Mouse (Mus musculus): ENCODE measurements around the gene Naa38. TPM values are rescaled to one million over a fixed set of nuclear protein-coding genes. Genes with fewer than 3 reads are reported as not detected.

The Naa38 gene
- total RNA-seq (2021) = 10 to 100 TPM; 94.1 to 95.0 TPM

- peak; percentile 93 to 94 for DNase-seq
- intact Hi-C loops (cut with DNase I) = loop anchor here (2.0 kb wide), 1 partner anchor 70 kb away; no protein-coding TSS in a partner anchor
These were observed at the start of gene Naa38, which contains the start of gene Cyb5d1 for GRCm38 (mm10) chr11:69395235-69395633. TSS of gene Naa38 (plus strand) at chr11:69395487. TSS of gene Cyb5d1 (minus strand) at chr11:69395631.

GRCm38 (mm10) chr11:69346441-69346840, 48.8 kb upstream of the Naa38 start:
- DNase-seq = no peak
- intact Hi-C loops (cut with DNase I) = no loop called here

DNA sequence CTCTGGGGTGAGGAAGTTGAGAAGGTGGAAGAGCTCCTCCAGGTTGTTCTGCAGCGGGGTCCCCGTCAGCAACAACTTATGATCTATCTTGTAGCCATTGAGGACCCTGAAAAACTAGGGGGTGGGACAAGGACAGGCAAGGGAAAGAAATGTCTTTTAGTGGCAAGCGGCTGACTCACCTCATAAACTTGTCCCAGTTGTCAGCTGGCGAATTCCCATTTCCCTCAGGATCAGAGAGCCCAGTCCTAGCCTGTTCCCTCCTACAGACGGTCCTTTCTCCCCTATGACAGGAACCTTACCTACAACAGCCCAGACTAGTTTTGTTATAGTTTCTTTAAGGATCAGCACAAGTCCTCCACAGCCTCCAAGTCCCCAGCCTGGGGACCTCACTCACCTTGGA, 38.7 kb upstream of the Naa38 start:
- intact Hi-C loops (cut with DNase I) = no loop called here
- no peak for DNase-seq

GRCm38 (mm10) chr11:69357690-69358089, 37.6 kb upstream of the Naa38 start:
- DNase-seq = no peak
- intact Hi-C loops (cut with DNase I) = no loop called here

DNA sequence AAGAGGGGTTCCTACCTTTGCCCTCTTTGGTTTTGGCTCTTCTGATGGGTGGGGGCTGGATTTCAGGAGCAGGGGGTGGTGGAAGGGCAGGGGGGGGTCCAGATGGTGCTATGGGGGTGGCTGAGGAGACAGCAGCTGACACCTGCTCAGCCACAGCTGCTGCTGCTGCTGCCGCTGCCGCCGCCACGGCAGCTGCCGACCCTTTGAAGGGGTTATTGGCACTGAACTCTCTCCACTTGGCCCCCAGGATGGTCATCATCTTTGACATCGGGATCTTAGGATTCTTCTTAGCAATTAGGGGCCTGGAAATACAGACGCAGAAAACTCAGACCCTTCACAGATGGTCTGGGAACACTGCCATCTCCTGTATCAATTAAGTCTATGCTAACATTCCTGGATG, 33.3 kb upstream of the Naa38 start:
- DNase-seq = no peak
- intact Hi-C loops (cut with DNase I) = loop anchor here (2.0 kb wide), 1 partner anchor 27 kb away; no protein-coding TSS in a partner anchor

DNA sequence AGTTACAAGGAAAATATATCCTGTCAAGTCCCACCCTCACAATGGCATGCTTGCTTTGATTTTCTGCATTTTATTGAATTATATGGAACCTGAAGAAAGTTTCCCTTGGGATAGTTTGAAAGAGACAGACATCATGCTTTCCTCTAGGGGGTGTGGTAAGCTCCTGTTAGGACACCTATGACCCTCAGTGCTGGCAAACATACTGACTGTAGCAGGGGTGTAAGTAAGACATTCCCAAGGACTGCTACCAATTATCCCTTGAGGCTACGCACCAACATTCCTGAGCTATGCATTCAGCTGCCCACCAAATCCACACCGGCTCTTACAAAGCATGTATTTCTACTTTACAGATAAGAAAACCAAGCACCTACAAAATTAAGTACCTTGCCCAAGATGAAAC, 32.8 kb upstream of the Naa38 start:
- DNase-seq = no peak
- intact Hi-C loops (cut with DNase I) = loop anchor here (2.0 kb wide), 1 partner anchor 26 kb away; no protein-coding TSS in a partner anchor

- intact Hi-C loops (cut with DNase I) = loop anchor here (2.0 kb wide), 1 partner anchor 42 kb away; the partner anchor contains the start of genes Cntrob and Trappc1
- no peak for DNase-seq
These were observed 30.9 kb upstream of the Naa38 start for GRCm38 (mm10) chr11:69364376-69364775.

DNA sequence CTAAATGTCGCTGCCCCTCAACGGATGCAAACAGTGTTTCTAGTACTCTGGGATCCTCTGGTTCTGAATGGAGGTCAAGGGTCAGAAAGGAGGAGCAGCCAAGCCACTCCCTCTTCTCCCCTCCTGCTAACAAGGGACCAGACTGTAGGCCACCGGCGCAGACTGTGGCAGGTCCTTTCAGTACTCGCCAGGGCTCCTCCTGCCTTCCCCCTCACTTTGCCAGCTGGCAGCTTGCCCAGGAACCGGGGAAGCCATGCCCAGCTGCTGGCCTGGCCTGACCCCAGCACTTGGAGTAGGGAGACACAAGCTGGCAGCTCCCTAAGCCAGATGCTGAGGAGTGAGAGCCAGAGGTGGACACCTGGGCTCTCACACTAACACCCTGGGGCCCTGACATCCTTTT, 30.4 kb upstream of the Naa38 start:
- DNase-seq = peak; percentile 97 to 98
- intact Hi-C loops (cut with DNase I) = loop anchor here (2.0 kb wide), 1 partner anchor 42 kb away; the partner anchor contains the start of genes Cntrob and Trappc1

- intact Hi-C loops (cut with DNase I) = loop anchor here (2.0 kb wide), 1 partner anchor 43 kb away; the partner anchor contains the start of genes Cntrob and Trappc1
- DNase-seq = peak in 1 of 2 experiments; percentile 18
These were observed 29.6 kb upstream of the Naa38 start for GRCm38 (mm10) chr11:69365722-69366121.

- peak; percentile 96 for DNase-seq
- intact Hi-C loops (cut with DNase I) = no loop called here
These were observed 29.0 kb upstream of the Naa38 start for GRCm38 (mm10) chr11:69366157-69366854.

- intact Hi-C loops (cut with DNase I) = no loop called here
- DNase-seq = peak; percentile 24 to 49
These were observed 28.3 kb upstream of the Naa38 start for GRCm38 (mm10) chr11:69366855-69367615.

DNA sequence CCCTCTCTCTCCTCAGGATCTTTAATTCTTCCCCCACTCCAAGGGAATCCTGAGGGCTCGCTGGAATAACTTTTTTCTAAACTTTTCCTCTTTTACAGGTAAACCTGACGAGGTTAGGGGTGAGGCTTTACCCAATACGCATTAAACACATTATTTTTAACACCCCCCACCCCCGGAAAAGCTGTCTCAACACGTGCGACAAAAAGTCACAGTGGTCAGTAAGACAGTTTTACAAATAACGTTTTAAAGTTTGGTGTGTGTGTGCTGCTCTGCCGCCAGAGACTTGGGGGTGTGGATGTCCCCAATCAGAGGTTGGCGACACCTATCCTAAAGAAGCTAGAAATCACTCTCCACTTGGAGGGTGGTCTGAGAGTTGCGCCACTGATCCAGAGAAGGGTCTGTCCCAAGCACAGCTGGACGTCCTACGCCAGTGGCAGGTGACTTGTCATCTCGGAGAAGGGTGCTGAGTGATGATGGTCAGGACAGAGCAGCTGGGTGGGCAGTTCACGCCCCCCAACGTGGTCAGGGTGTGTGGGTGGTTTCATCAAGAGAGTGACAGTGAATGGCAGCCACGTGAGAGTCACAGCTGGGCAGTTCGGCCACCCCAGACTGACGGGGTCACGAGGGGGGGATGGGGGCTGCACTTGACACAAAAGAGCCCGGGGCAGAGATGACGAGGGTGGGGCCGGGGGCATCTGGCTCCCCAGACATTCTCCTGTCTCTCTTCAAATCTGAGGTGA, 27.5 kb upstream of the Naa38 start:
- intact Hi-C loops (cut with DNase I) = no loop called here
- peak; percentile 39 to 50 for DNase-seq

GRCm38 (mm10) chr11:69368356-69369214, 26.7 kb upstream of the Naa38 start:
- intact Hi-C loops (cut with DNase I) = no loop called here

GRCm38 (mm10) chr11:69369215-69369989, 25.9 kb upstream of the Naa38 start, which contains the start of gene Chd3:
TSS of gene Chd3 (minus strand) at chr11:69369406.
- intact Hi-C loops (cut with DNase I) = no loop called here
- DNase-seq = no peak

More at GRCm38 (mm10) chr11:69368356-69369214, 26.7 kb upstream of the Naa38 start:
- DNase-seq = peak; percentile 44 to 62

DNA sequence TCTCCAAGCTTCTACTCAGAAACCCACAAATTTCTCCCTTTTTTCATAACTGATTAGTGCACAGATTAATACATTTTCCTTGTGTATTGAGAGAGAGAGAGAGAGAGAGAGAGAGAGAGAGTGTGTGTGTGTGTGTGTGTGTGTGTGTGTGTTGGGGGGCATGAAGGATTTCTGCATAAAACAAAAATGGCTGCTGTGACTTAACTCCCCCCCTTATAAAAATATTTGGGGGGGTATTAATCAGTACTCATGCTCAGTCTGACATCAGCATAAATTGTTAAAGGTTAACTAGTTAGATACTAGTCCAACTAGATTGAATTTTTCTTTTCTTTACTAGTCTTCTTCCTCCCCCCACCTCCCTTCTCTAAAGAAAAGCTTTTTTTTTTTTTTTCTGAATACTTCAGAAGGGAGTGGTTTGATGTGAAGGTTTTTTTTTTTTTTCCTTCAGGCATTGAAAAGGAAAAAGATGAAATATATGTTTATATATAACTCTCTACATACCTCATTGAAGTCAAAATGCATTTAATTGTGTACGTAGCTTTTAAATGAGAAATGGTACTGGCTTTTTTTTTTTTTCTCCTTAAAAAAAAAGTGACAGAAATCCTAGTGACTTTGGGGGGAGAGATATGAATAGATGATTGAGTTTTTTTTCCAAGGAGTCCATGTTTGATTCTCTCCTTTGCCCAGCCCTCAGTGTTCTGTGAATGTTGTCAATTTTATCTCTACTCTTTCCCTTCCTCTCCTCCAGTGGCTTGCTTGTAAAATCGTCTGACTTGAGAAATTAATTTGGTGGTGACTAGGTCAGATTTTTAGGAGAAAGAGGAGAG, 25.1 kb upstream of the Naa38 start:
- intact Hi-C loops (cut with DNase I) = loop anchor here (5.0 kb wide), 1 partner anchor 243 kb away; the partner anchor contains the start of gene Aloxe3
- DNase-seq = no peak

GRCm38 (mm10) chr11:69370817-69371215, 24.5 kb upstream of the Naa38 start:
- intact Hi-C loops (cut with DNase I) = loop anchor here (5.0 kb wide), 1 partner anchor 244 kb away; the partner anchor contains the start of gene Aloxe3
- no peak for DNase-seq

DNA sequence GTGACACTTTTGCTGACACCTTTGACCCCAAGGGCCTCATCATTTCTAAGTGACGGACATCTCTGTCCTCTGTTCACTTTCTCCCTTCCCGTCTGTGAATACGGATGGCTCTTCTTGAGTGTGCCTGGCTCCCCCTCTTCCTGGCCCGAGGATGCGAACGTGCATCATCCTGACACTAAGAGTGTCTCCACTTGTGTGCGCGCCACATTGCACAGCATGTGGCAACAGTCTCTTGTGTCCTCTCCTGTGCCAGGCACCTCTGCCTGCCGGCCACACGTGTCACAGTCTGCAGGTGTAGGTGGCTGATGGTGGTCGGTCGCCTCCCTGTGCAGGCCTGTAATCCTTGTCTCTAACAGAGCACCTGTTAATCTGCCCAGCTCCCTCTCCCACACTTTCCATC, 23.7 kb upstream of the Naa38 start:
- intact Hi-C loops (cut with DNase I) = loop anchor here (5.0 kb wide), 1 partner anchor 244 kb away; the partner anchor contains the start of gene Aloxe3
- no peak for DNase-seq
